Mouse (Mus musculus) neural tube, embryonic 15.5 days (tissue): ENCODE measurements at regions not wholly inside any gene's neighbourhood (a gene's known extent, or its start where the extent isn't known, plus 50 kb on each side); places are given as distances from the start of the nearest gene placed in this dataset.

Experiments used
- ATAC-seq: fragments of 200-750 bp; cut with Nextera tagmentation; 2 replicates; pipeline ENCODE4 v1.8.0; 2017; ENCODE audit warnings: mild to moderate bottlenecking, moderate TSS enrichment, moderate library complexity; ENCODE audit not compliant: low FRiP score
- H3K27ac ChIP-seq: fragments of 300-500 bp; sonication (generic); replicated peaks from 2 replicates; pipeline ENCODE4 v1.5.1; 2015; ENCODE audit warnings: mild to moderate bottlenecking, inconsistent platforms
- H3K27me3 ChIP-seq: fragments of 300-500 bp; sonication (generic); replicated peaks from 2 replicates; pipeline ENCODE4 v1.6.1; 2015; ENCODE audit warnings: inconsistent platforms
- H3K36me3 ChIP-seq: fragments of 300-500 bp; sonication (generic); 2 replicates; pipeline ENCODE4 v1.6.1; 2015; ENCODE audit warnings: inconsistent platforms
- H3K4me1 ChIP-seq: fragments of 300-500 bp; sonication (generic); 2 replicates; pipeline ENCODE4 v1.6.1; 2015; ENCODE audit warnings: inconsistent platforms
- H3K4me2 ChIP-seq: fragments of 300-500 bp; sonication (generic); 2 replicates; pipeline ENCODE4 v1.6.1; 2015; ENCODE audit warnings: inconsistent platforms, mild to moderate bottlenecking, moderate library complexity
- H3K4me3 ChIP-seq: fragments of 300-500 bp; sonication (generic); replicated peaks from 2 replicates; pipeline ENCODE4 v1.5.1; 2015; ENCODE audit warnings: mild to moderate bottlenecking, inconsistent platforms
- H3K9ac ChIP-seq: fragments of 300-500 bp; sonication (generic); replicated peaks from 2 replicates; pipeline ENCODE4 v1.6.1; 2015; ENCODE audit warnings: mild to moderate bottlenecking, inconsistent platforms
- H3K9me3 ChIP-seq: fragments of 300-500 bp; sonication (generic); replicated peaks from 2 replicates; pipeline ENCODE4 v1.6.1; 2016; ENCODE audit warnings: inconsistent platforms
- whole genome bisulfite sequencing: fragments of 180-500 bp; shearing (Covaris S2); methylation state at CpG from one replicate; pipeline ENCODE4 v1.1.7; 2015; ENCODE audit warnings: mixed read lengths; 5-methylcytosine and 5-hydroxymethylcytosine counted together

GRCm38 (mm10) chr2:19086167-19086566, 88.0 kb downstream of the 4930426L09Rik start:
- H3K9me3 ChIP-seq = 0 out of 2 replicates have a peak, but pooled peaks cover 3% of the 10 kb centered on the region
- no peak overlapping the region for H3K9ac ChIP-seq
- no peaks in the 10 kb centered on the region for H3K36me3 ChIP-seq
- no peak overlapping the region for H3K4me2 ChIP-seq
- 69% methylated on average over 2 of the region's 2 CpGs for WGBS
- H3K4me3 ChIP-seq = no peak overlapping the region
- H3K4me1 ChIP-seq = no peaks in the 10 kb centered on the region
- ATAC-seq = no peak
- no peak overlapping the region for H3K27ac ChIP-seq
- H3K27me3 ChIP-seq = no peaks in the 10 kb centered on the region

GRCm38 (mm10) chr2:19086621-19087020, 88.5 kb downstream of the 4930426L09Rik start:
- 0 out of 2 replicates have a peak, but pooled peaks cover 3% of the 10 kb centered on the region for H3K9me3 ChIP-seq
- ATAC-seq = no peak

GRCm38 (mm10) chr2:19099384-19099783, 99.7 kb upstream of the Armc3 start:
- WGBS = 93% methylated on average over 2 of the region's 2 CpGs
- H3K4me1 ChIP-seq = no peaks in the 10 kb centered on the region
- ATAC-seq = no peak
- no peaks in the 10 kb centered on the region for H3K36me3 ChIP-seq
- 0 out of 2 replicates have a peak, but pooled peaks cover 3% of the 10 kb centered on the region for H3K9me3 ChIP-seq
- H3K27ac ChIP-seq = no peak overlapping the region
- H3K27me3 ChIP-seq = no peaks in the 10 kb centered on the region
- no peak overlapping the region for H3K4me2 ChIP-seq
- H3K4me3 ChIP-seq = no peak overlapping the region
- no peak overlapping the region for H3K9ac ChIP-seq

More at GRCm38 (mm10) chr2:19086621-19087020, 88.5 kb downstream of the 4930426L09Rik start:
- H3K4me1 ChIP-seq = no peaks in the 10 kb centered on the region
- H3K27ac ChIP-seq = no peak overlapping the region
- H3K27me3 ChIP-seq = no peaks in the 10 kb centered on the region
- no peak overlapping the region for H3K4me3 ChIP-seq
- 83% methylated on average over 6 of the region's 6 CpGs for WGBS
- no peak overlapping the region for H3K9ac ChIP-seq
- no peak overlapping the region for H3K4me2 ChIP-seq
- no peaks in the 10 kb centered on the region for H3K36me3 ChIP-seq

GRCm38 (mm10) chr2:19108753-19109152, 90.3 kb upstream of the Armc3 start:
- H3K27me3 ChIP-seq = no peaks in the 10 kb centered on the region
- ATAC-seq = no peak

GRCm38 (mm10) chr2:19119871-19120270, 79.2 kb upstream of the Armc3 start:
- Histone ChIP-seq H3K27me3 (no peaks in the 10 kb centered on the region), H3K9me3 (no peaks in the 10 kb centered on the region), H3K27ac (no peak overlapping the region), H3K9ac (no peak overlapping the region), H3K4me3 (no peak overlapping the region), H3K4me1 (no peaks in the 10 kb centered on the region), H3K36me3 (no peaks in the 10 kb centered on the region), H3K4me2 (no peak overlapping the region)
- no peak for ATAC-seq
- WGBS = 93% methylated on average over 1 of the region's 1 CpGs

More at GRCm38 (mm10) chr2:19108753-19109152, 90.3 kb upstream of the Armc3 start:
- Histone ChIP-seq H3K4me1 (no peaks in the 10 kb centered on the region), H3K9me3 (no peaks in the 10 kb centered on the region), H3K4me2 (no peak overlapping the region), H3K4me3 (no peak overlapping the region), H3K27ac (no peak overlapping the region), H3K9ac (no peak overlapping the region), H3K36me3 (no peaks in the 10 kb centered on the region)

GRCm38 (mm10) chr2:19132864-19133263, 66.2 kb upstream of the Armc3 start:
- no peak overlapping the region for H3K9ac ChIP-seq
- H3K27ac ChIP-seq = no peak overlapping the region
- 80% methylated on average over 6 of the region's 6 CpGs for WGBS
- no peak overlapping the region for H3K4me2 ChIP-seq
- no peak overlapping the region for H3K4me3 ChIP-seq
- H3K9me3 ChIP-seq = no peaks in the 10 kb centered on the region
- no peak for ATAC-seq
- no peaks in the 10 kb centered on the region for H3K4me1 ChIP-seq
- H3K27me3 ChIP-seq = no peaks in the 10 kb centered on the region
- H3K36me3 ChIP-seq = no peaks in the 10 kb centered on the region

GRCm38 (mm10) chr2:19142586-19142985, 56.5 kb upstream of the Armc3 start:
- WGBS = 70% methylated on average over 2 of the region's 2 CpGs
- Histone ChIP-seq H3K36me3 (no peaks in the 10 kb centered on the region), H3K4me2 (no peak overlapping the region), H3K4me1 (no peaks in the 10 kb centered on the region), H3K9me3 (no peaks in the 10 kb centered on the region), H3K9ac (no peak overlapping the region), H3K4me3 (no peak overlapping the region), H3K27me3 (no peaks in the 10 kb centered on the region), H3K27ac (no peak overlapping the region)
- ATAC-seq = no peak

- 80% methylated on average over 3 of the region's 3 CpGs for WGBS
- Histone ChIP-seq H3K4me3 (no peak overlapping the region), H3K4me2 (no peak overlapping the region), H3K9ac (no peak overlapping the region), H3K36me3 (no peaks in the 10 kb centered on the region), H3K9me3 (no peaks in the 10 kb centered on the region), H3K4me1 (no peaks in the 10 kb centered on the region), H3K27me3 (no peaks in the 10 kb centered on the region), H3K27ac (no peak overlapping the region)
- no peak for ATAC-seq
Observed at GRCm38 (mm10) chr2:19145412-19145811, 53.7 kb upstream of the Armc3 start.

- Histone ChIP-seq H3K4me1 (no peaks in the 10 kb centered on the region), H3K9ac (no peak overlapping the region), H3K4me3 (no peak overlapping the region), H3K36me3 (no peaks in the 10 kb centered on the region), H3K9me3 (no peaks in the 10 kb centered on the region), H3K27me3 (no peaks in the 10 kb centered on the region), H3K27ac (no peak overlapping the region), H3K4me2 (no peak overlapping the region)
- WGBS = 60% methylated on average over 2 of the region's 2 CpGs
- ATAC-seq = no peak
Observed at GRCm38 (mm10) chr2:19145881-19146280, 53.2 kb upstream of the Armc3 start.

GRCm38 (mm10) chr2:19146289-19146688, 52.8 kb upstream of the Armc3 start:
- no peaks in the 10 kb centered on the region for H3K36me3 ChIP-seq
- H3K9ac ChIP-seq = no peak overlapping the region
- H3K4me2 ChIP-seq = no peak overlapping the region
- H3K4me3 ChIP-seq = no peak overlapping the region
- H3K27me3 ChIP-seq = no peaks in the 10 kb centered on the region
- H3K27ac ChIP-seq = no peak overlapping the region
- H3K9me3 ChIP-seq = no peaks in the 10 kb centered on the region
- WGBS = 59% methylated on average over 6 of the region's 6 CpGs
- no peaks in the 10 kb centered on the region for H3K4me1 ChIP-seq
- ATAC-seq = no peak; the same call in 1 of the 2 replicates

- Histone ChIP-seq H3K36me3 (no peaks in the 10 kb centered on the region), H3K9ac (no peak overlapping the region), H3K27me3 (no peaks in the 10 kb centered on the region), H3K4me3 (no peak overlapping the region), H3K4me1 (no peaks in the 10 kb centered on the region), H3K27ac (no peak overlapping the region), H3K4me2 (no peak overlapping the region), H3K9me3 (no peaks in the 10 kb centered on the region)
- WGBS = 63% methylated on average over 5 of the region's 5 CpGs
- ATAC-seq = no peak
Observed at GRCm38 (mm10) chr2:19148812-19149211, 50.3 kb upstream of the Armc3 start.
